Mouse (Mus musculus) midbrain, embryonic 16.5 days (tissue): ENCODE measurements around the gene 4933430I17Rik. TPM values are rescaled to one million over a fixed set of nuclear protein-coding genes. Genes with fewer than 3 reads are reported as not detected.

Experiments used
- ATAC-seq: fragments of 200-750 bp; cut with Nextera tagmentation; 2 replicates; pipeline ENCODE4 v1.8.0; 2017; ENCODE audit warnings: moderate TSS enrichment
- H3K27ac ChIP-seq: fragments of 300-500 bp; sonication (generic); 2 replicates; pipeline ENCODE4 v1.5.1; 2014; ENCODE audit warnings: mild to moderate bottlenecking, low read length, mixed read lengths
- H3K27me3 ChIP-seq: fragments of 300-500 bp; sonication (generic); 2 replicates; pipeline ENCODE4 v1.6.1; 2014; ENCODE audit warnings: low read depth, low read length, mixed read lengths; ENCODE audit not compliant: control insufficient read depth, insufficient read depth
- H3K36me3 ChIP-seq: fragments of 300-500 bp; sonication (generic); 2 replicates; pipeline ENCODE4 v1.6.1; 2014; ENCODE audit warnings: mild to moderate bottlenecking, low read length, moderate library complexity, mixed read lengths; ENCODE audit not compliant: control insufficient read depth, insufficient read depth
- H3K4me1 ChIP-seq: fragments of 300-500 bp; sonication (generic); 2 replicates; pipeline ENCODE4 v1.6.1; 2014; ENCODE audit warnings: mild to moderate bottlenecking, low read length, mixed read lengths; ENCODE audit not compliant: control insufficient read depth, insufficient read depth
- H3K4me2 ChIP-seq: fragments of 300-500 bp; sonication (generic); 2 replicates; pipeline ENCODE4 v1.6.1; 2014; ENCODE audit warnings: mild to moderate bottlenecking, low read length, mixed read lengths
- H3K4me3 ChIP-seq: fragments of 300-500 bp; sonication (generic); 2 replicates; pipeline ENCODE4 v1.5.1; 2014; ENCODE audit warnings: low read depth, mild to moderate bottlenecking, low read length, moderate library complexity, mixed read lengths
- H3K9ac ChIP-seq: fragments of 300-500 bp; sonication (generic); 2 replicates; pipeline ENCODE4 v1.6.1; 2014; ENCODE audit warnings: low read depth, low read length, mixed read lengths
- H3K9me3 ChIP-seq: fragments of 300-500 bp; sonication (generic); replicated peaks from 2 replicates; pipeline ENCODE4 v1.6.1; 2014; ENCODE audit warnings: mild to moderate bottlenecking, low read length, mixed read lengths; ENCODE audit not compliant: control insufficient read depth, poor library complexity, severe bottlenecking
- WGBS: fragments of 180-500 bp; shearing (Covaris S2); extraction: QIAGEN DNeasy Blood & Tissue Kit; methylation state at CpG from one replicate; pipeline ENCODE4 v1.1.7; 2014; 5-methylcytosine and 5-hydroxymethylcytosine counted together
- polyA plus RNA-seq: library from polyadenylated mRNA; unstranded; fragments of >200 nt; fragmentation: Nextera tagmentation; extraction: Ambion mirVana; gene quantifications from 2 replicates; pipeline ENCODE4 v1.2.1, GENCODE M21; 2015

4933430I17Rik gene
- polyA plus RNA-seq, 1 experiment from 2014 or later: 0.49 TPM

DNA sequence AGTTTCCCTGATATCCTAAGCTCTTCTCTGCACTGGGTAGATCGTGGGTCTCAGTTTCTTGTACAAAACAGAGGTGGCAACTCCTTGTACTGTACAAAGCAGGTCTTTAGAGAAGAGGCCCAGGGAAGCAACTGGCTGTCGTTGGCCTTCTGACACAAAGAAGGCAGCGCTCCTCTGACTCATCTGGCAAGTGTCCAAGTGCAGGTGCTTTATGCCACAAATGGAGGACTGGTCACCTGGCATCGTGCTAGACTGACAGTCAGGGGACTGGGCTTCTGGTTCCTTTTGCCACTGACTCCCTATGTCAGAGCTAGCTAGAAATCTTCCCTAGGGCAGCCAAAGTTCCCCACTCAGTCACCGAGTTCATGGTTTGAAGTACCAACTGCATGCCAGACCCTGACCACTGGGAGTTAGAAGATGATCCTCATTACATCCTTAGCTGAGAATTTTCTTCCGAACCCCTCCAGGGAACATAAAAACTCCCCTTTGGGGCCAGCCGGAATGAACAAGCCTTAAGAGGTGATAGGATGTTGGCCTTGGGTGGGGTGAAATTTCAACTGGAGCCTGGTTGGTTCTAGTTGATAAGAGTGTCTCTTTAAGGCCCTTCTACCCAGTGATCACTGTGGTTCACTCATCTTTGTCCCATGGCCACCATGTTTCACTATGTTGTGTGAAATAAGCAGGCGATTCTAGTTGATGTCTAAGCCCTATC is 39.6 kb upstream of the 4933430I17Rik start:
- ATAC-seq: no peak
- Histone ChIP-seq H3K9ac (no peak overlapping the region), H3K9me3 (no peaks in the 10 kb centered on the region), H3K36me3 (no peaks in the 10 kb centered on the region), H3K4me2 (no peak overlapping the region), H3K4me3 (no peak overlapping the region), H3K27me3 (no peaks in the 10 kb centered on the region; the same call in 1 of the 2 replicates), H3K27ac (no peak overlapping the region), H3K4me1 (no peaks in the 10 kb centered on the region)
- 89% methylated on average over 8 of the region's 8 CpGs for WGBS

DNA sequence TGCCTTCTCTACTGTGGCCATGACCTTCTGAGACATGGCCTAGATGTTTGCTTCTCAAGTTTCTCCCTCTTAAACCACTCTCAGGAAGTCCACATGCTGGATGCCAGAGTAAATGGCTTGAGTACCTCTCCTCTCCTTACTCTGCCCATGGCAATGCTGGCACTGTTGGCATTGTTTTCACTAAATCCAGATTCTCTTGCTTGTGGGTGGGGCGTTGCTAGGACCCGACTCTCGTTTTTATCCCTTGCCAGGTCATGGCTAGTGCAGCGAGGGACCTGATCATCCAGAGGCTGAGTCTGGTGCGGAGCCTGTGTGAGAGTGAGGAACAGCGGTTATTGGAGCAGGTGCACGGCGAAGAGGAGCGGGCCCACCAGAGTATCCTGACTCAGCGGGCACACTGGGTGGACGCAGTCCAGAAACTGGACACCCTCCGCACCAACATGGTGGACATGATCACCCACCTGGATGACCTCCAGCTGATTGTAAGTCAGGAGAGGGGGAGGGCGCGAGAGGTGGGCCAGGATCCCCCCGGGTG is 38.9 kb upstream of the 4933430I17Rik start:
- no peak overlapping the region for H3K27ac ChIP-seq
- H3K4me3 ChIP-seq: no peak overlapping the region
- ATAC-seq: no peak
- H3K9me3 ChIP-seq: no peaks in the 10 kb centered on the region
- H3K4me1 ChIP-seq: no peaks in the 10 kb centered on the region
- no peak overlapping the region for H3K4me2 ChIP-seq
- 93% methylated on average over 15 of the region's 15 CpGs for WGBS
- no peak overlapping the region for H3K9ac ChIP-seq
- no peaks in the 10 kb centered on the region for H3K36me3 ChIP-seq
- no peaks in the 10 kb centered on the region; the same call in 1 of the 2 replicates for H3K27me3 ChIP-seq

DNA sequence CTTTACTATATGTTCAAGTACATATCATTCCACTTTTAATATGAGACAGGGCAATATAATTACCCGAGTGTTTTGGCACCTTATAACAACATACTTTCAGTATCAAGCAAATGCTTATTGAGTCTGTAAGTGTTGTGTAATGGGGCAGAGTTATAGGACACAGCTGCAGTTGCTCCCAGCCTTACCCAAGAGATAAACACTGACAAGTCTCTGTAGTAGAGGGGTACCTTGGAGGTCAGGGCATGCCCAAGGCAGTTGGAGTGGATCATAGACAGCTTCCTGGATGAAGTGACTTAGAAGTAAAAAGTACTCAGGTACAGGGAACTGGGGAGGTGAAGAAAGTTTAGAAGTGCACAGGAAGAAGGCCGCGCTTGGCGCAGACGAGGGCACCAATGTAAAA is 38.0 kb upstream of the 4933430I17Rik start:
- no peak for ATAC-seq
- Histone ChIP-seq H3K9ac (no peak overlapping the region), H3K27ac (no peak overlapping the region), H3K27me3 (no peaks in the 10 kb centered on the region; the same call in 1 of the 2 replicates), H3K9me3 (no peaks in the 10 kb centered on the region), H3K4me3 (no peak overlapping the region), H3K4me2 (no peak overlapping the region), H3K4me1 (no peaks in the 10 kb centered on the region), H3K36me3 (no peaks in the 10 kb centered on the region)
- 93% methylated on average over 5 of the region's 5 CpGs for WGBS

DNA sequence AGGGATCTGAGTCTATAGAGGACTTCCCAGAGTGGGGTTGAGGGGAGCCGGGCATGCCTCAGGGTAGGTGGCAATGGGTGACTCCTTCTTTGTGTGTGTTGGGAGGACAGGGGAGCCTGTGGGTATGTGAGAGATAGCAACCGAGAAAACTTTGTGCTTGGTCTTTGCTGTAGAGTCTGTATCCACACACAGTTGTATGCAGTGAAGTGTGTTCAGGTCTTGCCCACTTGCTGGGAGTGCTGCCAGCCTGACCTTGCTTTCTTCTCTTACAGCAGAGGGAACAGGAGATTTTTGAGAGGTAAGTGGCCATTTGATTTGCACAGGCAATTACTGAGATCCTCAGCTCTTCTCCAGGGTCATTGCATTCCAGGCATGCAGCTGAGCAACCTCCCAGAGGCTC is 37.3 kb upstream of the 4933430I17Rik start:
- Histone ChIP-seq H3K27me3 (no peaks in the 10 kb centered on the region), H3K9me3 (no peaks in the 10 kb centered on the region), H3K4me1 (no peaks in the 10 kb centered on the region), H3K27ac (no peak overlapping the region), H3K4me3 (no peak overlapping the region), H3K4me2 (no peak overlapping the region), H3K9ac (no peak overlapping the region), H3K36me3 (no peaks in the 10 kb centered on the region)
- ATAC-seq: no peak
- WGBS: 77% methylated on average over 2 of the region's 2 CpGs

DNA sequence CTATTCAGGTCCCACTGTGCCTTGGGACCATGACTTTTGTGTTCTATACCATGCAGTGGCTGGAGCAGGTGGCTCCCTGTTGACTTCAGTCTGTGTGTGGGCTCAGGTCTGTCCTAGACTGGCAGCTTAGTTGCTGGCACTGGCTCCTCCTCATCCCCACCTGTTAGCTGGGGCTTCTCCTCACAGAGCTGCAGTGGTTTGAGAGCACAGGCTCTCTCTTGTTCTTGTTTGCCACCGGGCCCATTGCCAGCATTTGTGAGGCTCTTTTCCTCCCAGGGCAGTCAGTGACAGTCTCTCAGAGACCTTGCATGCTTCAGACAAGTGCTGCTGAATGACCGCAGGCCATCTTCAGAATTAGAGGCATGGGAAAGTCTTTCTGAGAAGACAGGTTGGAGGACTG is 32.5 kb upstream of the 4933430I17Rik start:
- Histone ChIP-seq H3K4me3 (no peak overlapping the region), H3K9me3 (no peaks in the 10 kb centered on the region), H3K9ac (no peak overlapping the region), H3K4me2 (no peak overlapping the region), H3K27ac (no peak overlapping the region), H3K4me1 (no peaks in the 10 kb centered on the region), H3K36me3 (0 out of 2 replicates have a peak, but pooled peaks cover under 1% of the 10 kb centered on the region), H3K27me3 (no peaks in the 10 kb centered on the region)
- ATAC-seq: no peak
- WGBS: 84% methylated on average over 2 of the region's 2 CpGs

DNA sequence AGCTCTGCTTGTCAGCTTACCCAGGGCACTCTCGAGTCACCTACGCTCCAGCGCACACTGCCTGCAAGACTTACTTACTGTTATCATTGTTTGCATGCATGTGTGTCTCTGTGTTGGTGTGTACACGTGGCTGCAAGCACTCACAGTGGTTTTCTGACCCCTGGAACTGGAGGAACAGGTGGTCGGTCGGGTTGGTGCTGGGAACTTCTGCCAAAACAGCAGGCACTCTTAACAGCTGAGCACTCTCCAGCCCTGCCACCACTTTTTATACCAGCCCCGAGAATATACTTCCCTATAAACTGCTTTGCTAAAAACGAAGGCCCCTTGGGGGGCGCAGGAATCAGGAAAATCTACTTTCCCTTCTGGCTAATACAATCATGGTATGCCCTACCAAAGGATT is 30.9 kb upstream of the 4933430I17Rik start:
- H3K4me1 ChIP-seq: no peaks in the 10 kb centered on the region
- no peak overlapping the region for H3K9ac ChIP-seq
- no peak overlapping the region for H3K27ac ChIP-seq
- H3K4me2 ChIP-seq: no peak overlapping the region
- H3K36me3 ChIP-seq: peaks cover 12% of the 10 kb centered on the region; the same call in 1 of the 2 replicates
- no peaks in the 10 kb centered on the region for H3K9me3 ChIP-seq
- H3K27me3 ChIP-seq: no peaks in the 10 kb centered on the region
- no peak for ATAC-seq
- H3K4me3 ChIP-seq: no peak overlapping the region
- 72% methylated on average over 9 of the region's 9 CpGs for WGBS

DNA sequence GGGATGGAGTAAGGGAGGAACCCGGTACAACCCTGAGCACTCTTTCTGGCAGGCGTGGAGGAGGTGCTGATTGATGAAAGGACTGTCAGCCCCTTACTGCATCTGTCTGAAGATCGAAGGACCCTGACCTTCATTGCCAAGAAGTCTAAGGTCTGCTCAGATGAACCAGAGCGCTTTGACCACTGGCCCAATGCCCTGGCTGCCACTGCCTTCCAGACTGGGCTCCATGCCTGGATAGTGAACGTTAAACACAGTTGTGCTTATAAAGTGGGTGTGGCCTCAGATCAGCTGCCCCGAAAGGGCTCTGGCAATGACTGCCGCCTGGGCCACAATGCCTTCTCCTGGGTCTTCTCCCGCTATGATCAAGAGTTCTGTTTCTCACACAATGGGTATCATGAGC is 29.2 kb upstream of the 4933430I17Rik start:
- H3K36me3 ChIP-seq: peaks cover 15% of the 10 kb centered on the region; the same call in 1 of the 2 replicates
- no peak overlapping the region for H3K27ac ChIP-seq
- H3K9me3 ChIP-seq: no peaks in the 10 kb centered on the region
- no peak overlapping the region for H3K9ac ChIP-seq
- H3K4me1 ChIP-seq: 0 out of 2 replicates have a peak, but pooled peaks cover 4% of the 10 kb centered on the region
- H3K4me2 ChIP-seq: no peak overlapping the region
- H3K4me3 ChIP-seq: no peak overlapping the region
- WGBS: 78% methylated on average over 8 of the region's 8 CpGs
- no peak for ATAC-seq
- H3K27me3 ChIP-seq: no peaks in the 10 kb centered on the region

DNA sequence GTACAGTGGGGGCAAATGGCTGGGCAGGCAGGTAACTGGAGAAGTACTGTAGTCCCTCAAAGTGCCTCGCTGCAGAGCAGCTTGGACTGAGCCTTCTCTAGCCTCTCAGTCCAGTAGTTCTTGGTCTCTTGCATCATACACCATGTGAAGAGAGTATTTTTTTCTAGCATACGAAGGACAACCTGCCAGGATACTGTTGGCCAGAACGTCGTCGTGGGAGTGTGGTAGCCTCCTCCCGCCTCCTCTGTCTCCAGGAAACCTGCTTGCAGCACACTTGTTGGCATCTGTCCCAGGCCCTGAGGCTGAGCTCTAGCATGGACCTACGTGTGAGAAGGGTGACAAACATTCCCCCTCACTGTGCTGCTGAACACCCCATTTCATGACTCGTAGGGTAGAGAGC is 28.4 kb upstream of the 4933430I17Rik start:
- no peak overlapping the region for H3K27ac ChIP-seq
- peaks cover 15% of the 10 kb centered on the region; the same call in 1 of the 2 replicates for H3K36me3 ChIP-seq
- H3K27me3 ChIP-seq: no peaks in the 10 kb centered on the region
- H3K4me3 ChIP-seq: no peak overlapping the region
- H3K4me2 ChIP-seq: no peak overlapping the region
- no peak overlapping the region for H3K9ac ChIP-seq
- WGBS: 68% methylated on average over 8 of the region's 8 CpGs
- 0 out of 2 replicates have a peak, but pooled peaks cover 8% of the 10 kb centered on the region for H3K4me1 ChIP-seq
- ATAC-seq: no peak
- no peaks in the 10 kb centered on the region for H3K9me3 ChIP-seq

DNA sequence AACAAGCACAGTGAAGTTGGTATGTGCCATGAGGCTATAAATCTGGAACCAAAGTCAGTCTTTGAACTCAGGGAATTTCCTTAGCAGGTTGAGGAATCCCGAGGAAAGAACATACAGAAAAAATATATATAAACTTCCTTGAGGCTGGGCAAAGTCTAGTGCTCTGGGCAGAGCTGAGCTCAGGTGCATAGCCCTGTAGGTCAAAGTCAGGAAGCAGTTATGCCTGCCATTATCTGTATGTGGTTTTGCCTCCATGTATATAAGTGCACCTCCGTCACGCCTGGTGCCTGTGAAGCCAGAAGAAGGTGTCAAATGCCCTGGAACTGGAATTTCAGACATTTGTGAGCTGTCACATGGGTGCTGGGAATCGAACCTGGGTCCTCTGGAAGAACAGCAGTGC is 24.4 kb upstream of the 4933430I17Rik start:
- no peaks in the 10 kb centered on the region for H3K9me3 ChIP-seq
- no peak overlapping the region for H3K4me2 ChIP-seq
- no peak for ATAC-seq
- H3K36me3 ChIP-seq: peaks cover 15% of the 10 kb centered on the region; the same call in 1 of the 2 replicates
- WGBS: 95% methylated on average over 4 of the region's 4 CpGs
- H3K4me3 ChIP-seq: no peak overlapping the region
- no peak overlapping the region for H3K9ac ChIP-seq
- H3K27me3 ChIP-seq: no peaks in the 10 kb centered on the region
- H3K4me1 ChIP-seq: peaks cover 8% of the 10 kb centered on the region; the same call in 1 of the 2 replicates
- no peak overlapping the region for H3K27ac ChIP-seq
